Mouse (Mus musculus) heart, embryonic 16.5 days (tissue): ENCODE data around the gene Cenpa. TPM values are rescaled to one million over a fixed set of nuclear protein-coding genes. Genes with fewer than 3 reads are reported as not detected.

Experiments
- ATAC-seq: fragments of 200-750 bp; cut with Nextera tagmentation; replicated peaks from 2 replicates; pipeline ENCODE4 v1.8.0; 2017; ENCODE audit warnings: moderate number of reproducible peaks; ENCODE audit not compliant: insufficient read depth, low FRiP score; ENCODE audit errors: extremely low read depth
- H3K27ac ChIP-seq: fragments of 300-500 bp; sonication (generic); 2 replicates; pipeline ENCODE4 v1.5.1; 2014; ENCODE audit warnings: mild to moderate bottlenecking, low read length, control low read depth, moderate library complexity
- H3K27me3 ChIP-seq: fragments of 300-500 bp; sonication (generic); 2 replicates; pipeline ENCODE4 v1.6.1; 2014; ENCODE audit warnings: low read length, mixed read lengths; ENCODE audit not compliant: control insufficient read depth, insufficient read depth
- H3K36me3 ChIP-seq: fragments of 300-500 bp; sonication (generic); 2 replicates; pipeline ENCODE4 v1.6.1; 2014; ENCODE audit not compliant: control insufficient read depth, insufficient read depth
- H3K4me1 ChIP-seq: fragments of 300-500 bp; sonication (generic); 2 replicates; pipeline ENCODE4 v1.6.1; 2014; ENCODE audit warnings: low read length, mixed read lengths; ENCODE audit not compliant: control insufficient read depth, insufficient read depth
- H3K4me2 ChIP-seq: fragments of 300-500 bp; sonication (generic); 2 replicates; pipeline ENCODE4 v1.6.1; 2014; ENCODE audit warnings: low read depth, mild to moderate bottlenecking, control low read depth, low read length
- H3K4me3 ChIP-seq: fragments of 300-500 bp; sonication (generic); 2 replicates; pipeline ENCODE4 v1.5.1; 2014; ENCODE audit warnings: mild to moderate bottlenecking, control low read depth, low read length
- H3K9ac ChIP-seq: fragments of 300-500 bp; sonication (generic); 2 replicates; pipeline ENCODE4 v1.6.1; 2014; ENCODE audit warnings: low read length, control low read depth
- H3K9me3 ChIP-seq: fragments of 300-500 bp; sonication (generic); replicated peaks from 2 replicates; pipeline ENCODE4 v1.6.1; 2016; ENCODE audit warnings: low read length; ENCODE audit not compliant: control insufficient read depth
- WGBS: fragments of 180-500 bp; shearing (Covaris S2); extraction: QIAGEN DNeasy Blood & Tissue Kit; methylation state at CpG from one replicate; pipeline ENCODE4 v1.1.7; 2014; 5-methylcytosine and 5-hydroxymethylcytosine counted together
- microRNA-seq: library from miRNA; unstranded; fragments of <30 nt; microRNA quantifications from one replicate; pipeline ENCODE4, GENCODE M21; 2017
- polyA plus RNA-seq: library from polyadenylated mRNA; unstranded; fragments of >200 nt; fragmentation: Nextera tagmentation; extraction: Ambion mirVana; gene quantifications from 2 replicates; pipeline ENCODE4 v1.2.1, GENCODE M21; 2015

Cenpa gene
- polyA plus RNA-seq, 1 experiment from 2014 or later: 210 TPM

DNA sequence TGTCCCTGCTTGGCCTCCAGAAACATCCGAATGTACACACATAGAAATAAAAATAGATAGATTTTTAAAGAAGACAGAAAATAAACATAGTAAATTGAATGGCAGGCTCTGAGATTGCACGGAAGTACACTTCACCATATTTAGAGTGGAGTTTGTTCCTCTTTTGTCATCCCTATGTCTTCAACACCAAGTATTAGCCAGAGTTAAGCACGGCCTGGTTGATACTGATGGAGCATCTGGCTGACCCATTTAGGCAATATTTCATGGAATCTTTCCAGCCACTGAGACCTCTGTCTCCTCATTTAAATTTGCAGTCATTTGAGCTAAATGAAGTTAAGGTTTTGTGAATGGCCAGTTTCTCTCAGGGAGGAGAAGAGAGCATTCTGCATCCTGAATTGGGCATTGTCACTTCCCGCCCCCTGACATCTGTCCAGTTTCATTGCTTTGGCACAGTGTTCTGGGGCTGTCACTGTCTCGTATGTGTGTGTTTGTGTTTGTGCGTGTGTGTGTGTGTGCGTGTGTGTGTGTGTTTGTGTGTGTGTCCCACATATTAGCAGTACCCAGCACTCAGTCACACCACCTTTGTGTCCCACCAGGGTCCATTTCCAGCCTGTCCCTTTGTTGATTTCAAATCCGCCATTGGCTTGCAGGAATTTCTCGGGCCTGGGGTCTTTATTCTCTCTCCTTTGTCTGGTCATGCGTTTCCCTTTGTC lies 51.6 kb downstream of the Cenpa start:
- H3K9me3 ChIP-seq: no peaks in the 10 kb centered on the region
- WGBS: 76% methylated on average over 10 of the region's 10 CpGs
- no peak for ATAC-seq
- H3K9ac ChIP-seq: no peak overlapping the region
- no peaks in the 10 kb centered on the region for H3K36me3 ChIP-seq
- H3K4me1 ChIP-seq: peaks cover 5% of the 10 kb centered on the region; the same call in 1 of the 2 replicates
- H3K4me2 ChIP-seq: no peak overlapping the region
- H3K27me3 ChIP-seq: peaks cover 28% of the 10 kb centered on the region
- no peak overlapping the region for H3K4me3 ChIP-seq
- no peak overlapping the region for H3K27ac ChIP-seq

DNA sequence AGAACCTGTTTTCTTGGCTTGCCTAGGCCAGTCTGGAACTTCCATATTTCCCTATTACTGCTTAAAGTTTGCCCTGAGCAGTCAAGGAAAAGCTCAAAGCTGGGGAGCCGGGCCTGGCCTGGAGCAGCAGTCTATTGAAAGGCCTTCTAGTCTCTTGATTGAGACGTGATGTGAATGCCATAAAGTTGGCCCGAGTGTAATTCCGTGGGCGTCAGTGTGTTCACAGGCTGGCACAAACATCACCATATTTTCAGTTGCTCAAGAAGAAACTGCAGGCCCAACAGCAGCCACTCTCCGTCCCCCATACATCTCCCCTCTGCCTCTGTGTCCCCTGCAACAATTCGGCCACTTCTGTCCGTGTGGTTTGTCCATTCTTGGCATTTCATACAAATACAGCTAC lies 55.4 kb downstream of the Cenpa start:
- Histone ChIP-seq H3K9me3 (no peaks in the 10 kb centered on the region), H3K4me2 (no peak overlapping the region), H3K36me3 (no peaks in the 10 kb centered on the region), H3K27me3 (no peaks in the 10 kb centered on the region), H3K4me1 (no peaks in the 10 kb centered on the region), H3K27ac (no peak overlapping the region), H3K4me3 (no peak overlapping the region), H3K9ac (no peak overlapping the region)
- 88% methylated on average over 8 of the region's 8 CpGs for WGBS
- no peak for ATAC-seq

Small RNA genes lying within 50 kb of the gene (microRNA-seq; reads per million reads assigned to microRNA genes)
- not detected for gene Mir5625

Other genes starting within 250 kb of the Cenpa start
- 0.16 and 0.17 TPM in 2 replicates for gene Otof, start 204.8 kb upstream of the Cenpa start, polyA plus RNA-seq
- gene 1700001C02Rik, start 200.7 kb upstream of the Cenpa start, polyA plus RNA-seq: 0.95 and 1.00 TPM in 2 replicates
- gene Cib4, start 120.9 kb upstream of the Cenpa start, polyA plus RNA-seq: not detected in 2 replicates
- 15.3 and 19.2 TPM in 2 replicates for gene Kcnk3, start 78.6 kb upstream of the Cenpa start, polyA plus RNA-seq
- 25.6 and 25.7 TPM in 2 replicates for gene Slc35f6, start 18.8 kb upstream of the Cenpa start, polyA plus RNA-seq
- 2.0 and 2.2 TPM in 2 replicates for gene Dpysl5, start 44.8 kb downstream of the Cenpa start, polyA plus RNA-seq
- 18.2 and 19.8 TPM in 2 replicates for gene Mapre3, start 147.9 kb downstream of the Cenpa start, polyA plus RNA-seq
- gene Tmem214, start 201.2 kb downstream of the Cenpa start, polyA plus RNA-seq: 58.8 and 61.7 TPM in 2 replicates
- gene Agbl5, start 221.9 kb downstream of the Cenpa start, polyA plus RNA-seq: 10.8 and 11.8 TPM in 2 replicates
- 349 and 355 TPM in 2 replicates for gene Ost4, start 241.0 kb downstream of the Cenpa start, polyA plus RNA-seq
- 145 and 157 TPM in 2 replicates for gene Emilin1, start 246.6 kb downstream of the Cenpa start, polyA plus RNA-seq